Mouse (Mus musculus): ENCODE results near the gene Inpp5a. TPM values are rescaled to one million over a fixed set of nuclear protein-coding genes. Genes with fewer than 3 reads are reported as not detected.

The Inpp5a gene
- polyA plus RNA-seq, 1 experiment = 41.4 TPM

DNA sequence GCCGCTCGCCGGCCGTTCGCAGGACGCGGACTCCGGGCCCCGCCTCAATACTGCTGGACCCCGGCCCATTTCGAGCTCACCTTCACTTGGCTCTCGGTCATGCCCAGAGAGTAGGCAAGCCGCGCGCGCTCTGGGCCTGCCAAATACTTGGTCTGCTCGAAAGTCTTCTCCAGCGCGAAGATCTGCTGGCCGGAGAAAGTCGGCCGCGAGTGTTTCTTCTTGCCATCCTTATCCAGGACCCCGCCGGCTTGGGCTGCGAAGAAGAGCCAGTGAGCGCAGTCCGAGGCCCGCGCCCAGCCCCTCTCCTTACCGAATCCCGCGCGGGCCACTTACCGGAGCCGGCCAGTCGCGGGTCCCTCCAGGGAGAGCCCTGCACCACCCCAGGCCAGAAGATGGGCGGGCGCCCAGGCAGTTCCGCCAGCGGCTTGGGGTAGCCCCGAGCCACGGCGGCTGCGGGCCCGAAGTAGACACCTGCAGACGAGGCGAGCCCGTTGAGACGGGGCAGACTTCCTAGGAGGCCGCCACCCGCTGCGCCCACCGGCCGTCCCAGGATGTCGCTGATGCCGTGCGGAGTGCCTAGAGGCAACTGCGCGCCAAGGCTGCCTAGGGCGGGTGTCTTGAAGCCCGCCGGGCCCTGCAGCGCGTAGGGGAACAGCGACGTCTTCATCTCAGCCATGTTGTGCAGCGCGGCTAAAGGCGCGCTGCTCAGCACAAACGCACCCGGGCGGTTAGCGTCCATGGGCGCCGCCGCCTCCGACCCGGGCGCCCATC lies 193.1 kb downstream of the Inpp5a start:
- Histone ChIP-seq H3K27me3 (ENCODE audit: control insufficient read depth, insufficient read depth, low read length) (peaks cover 2% of the 10 kb centered on the region; the same call in 1 of the 2 replicates), H3K36me3 (ENCODE audit: control insufficient read depth, insufficient read depth, low read length) (no peaks in the 10 kb centered on the region), H3K4me3 (ENCODE audit: control insufficient read depth, low read depth, low read length) (peak overlapping the region; percentile 85), H3K27ac (ENCODE audit: control insufficient read depth, insufficient read depth, low read depth, low read length) (no peak overlapping the region), H3K4me1 (ENCODE audit: control insufficient read depth, insufficient read depth, low read length) (peaks cover 40% of the 10 kb centered on the region)
- TF ChIP-seq CTCF (IDR thresholded peaks at IDR 0.05; ENCODE audit: control insufficient read depth, insufficient read depth, insufficient replicate concordance, low read depth, low read length) (no peak), POLR2A (IDR thresholded peaks at IDR 0.05; ENCODE audit: control insufficient read depth, low read depth, low read length) (no peak)

DNA sequence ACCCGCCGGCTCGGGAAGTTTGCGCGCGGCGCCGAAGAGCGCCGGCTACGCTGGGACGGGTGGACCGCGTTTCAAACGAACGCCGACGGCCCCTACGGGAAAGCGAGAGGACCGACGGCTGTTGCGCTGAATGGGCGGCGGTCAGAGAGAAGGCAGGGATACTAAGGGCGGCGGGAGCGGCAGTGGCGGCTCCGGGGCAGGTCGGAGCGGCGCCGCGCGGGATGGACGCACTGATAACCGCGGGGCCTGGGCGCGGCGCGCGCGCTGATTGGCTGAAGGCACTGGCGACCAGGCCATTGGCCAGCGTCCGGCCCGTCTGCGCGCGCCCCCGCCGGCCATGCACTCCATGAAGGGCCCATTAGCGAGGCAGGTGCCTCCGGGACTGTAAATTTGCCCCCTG lies 193.7 kb downstream of the Inpp5a start, which contains the start of gene Nkx6-2:
Gene Nkx6-2 (minus strand): TSS at position 203 of the 400 bp plus-strand sequence.
- Histone ChIP-seq H3K27ac (ENCODE audit: control insufficient read depth, insufficient read depth, low read depth, low read length) (no peak within 1 kb of the TSS), H3K27me3 (ENCODE audit: control insufficient read depth, insufficient read depth, low read length) (peaks cover 2% of the 10 kb centered on the region; the same call in 1 of the 2 replicates), H3K4me1 (ENCODE audit: control insufficient read depth, insufficient read depth, low read length) (peaks cover 40% of the 10 kb centered on the region), H3K36me3 (ENCODE audit: control insufficient read depth, insufficient read depth, low read length) (no peaks in the 10 kb centered on the region), H3K4me3 (ENCODE audit: control insufficient read depth, low read depth, low read length) (peak within 1 kb of the TSS; percentile 85)
- 0 out of 2 replicates have a peak, but pooled peaks have one; percentile 33 for TF ChIP-seq POLR2A (IDR thresholded peaks at IDR 0.05; ENCODE audit: control insufficient read depth, low read depth, low read length)
- TF ChIP-seq CTCF (IDR thresholded peaks at IDR 0.05; ENCODE audit: control insufficient read depth, insufficient read depth, insufficient replicate concordance, low read depth, low read length) = no peak

DNA sequence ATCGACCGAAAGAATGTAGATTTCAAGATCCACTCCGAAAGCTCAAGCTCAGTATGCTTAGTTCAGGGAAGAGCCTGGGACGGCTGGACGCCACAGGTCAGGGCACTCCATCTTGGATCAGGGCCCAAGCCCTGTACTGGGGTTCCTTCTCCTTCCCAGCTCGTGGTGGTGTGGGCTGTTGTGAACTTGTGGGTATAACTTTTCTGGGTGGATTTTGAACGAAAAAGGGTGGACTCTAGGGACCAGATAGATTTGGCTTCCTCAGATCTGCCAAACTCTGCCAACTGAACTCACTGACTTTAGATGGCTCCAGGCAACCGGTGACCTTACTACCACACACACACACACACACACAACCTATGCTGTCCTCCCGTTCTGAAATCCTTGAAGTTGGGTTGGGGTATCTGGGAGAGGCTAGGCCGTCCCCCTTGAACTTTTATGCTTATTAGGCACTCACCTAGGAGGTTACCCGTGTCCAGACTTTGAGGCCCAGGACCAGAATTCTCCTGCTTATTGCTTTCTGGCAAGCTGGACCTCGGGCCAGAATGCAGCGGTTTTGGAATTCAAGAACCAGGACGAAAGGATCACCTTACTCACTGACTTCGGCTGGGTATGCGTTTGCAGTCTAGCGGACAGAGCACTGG lies 194.3 kb downstream of the Inpp5a start:
- no peaks in the 10 kb centered on the region for H3K36me3 ChIP-seq (ENCODE audit: control insufficient read depth, insufficient read depth, low read length)
- peaks cover 40% of the 10 kb centered on the region for H3K4me1 ChIP-seq (ENCODE audit: control insufficient read depth, insufficient read depth, low read length)
- no peak for TF ChIP-seq POLR2A (IDR thresholded peaks at IDR 0.05; ENCODE audit: control insufficient read depth, low read depth, low read length)
- no peak for TF ChIP-seq CTCF (IDR thresholded peaks at IDR 0.05; ENCODE audit: control insufficient read depth, insufficient read depth, insufficient replicate concordance, low read depth, low read length)
- peak overlapping the region; percentile 85 for H3K4me3 ChIP-seq (ENCODE audit: control insufficient read depth, low read depth, low read length)
- no peak overlapping the region for H3K27ac ChIP-seq (ENCODE audit: control insufficient read depth, insufficient read depth, low read depth, low read length)
- peaks cover 2% of the 10 kb centered on the region; the same call in 1 of the 2 replicates for H3K27me3 ChIP-seq (ENCODE audit: control insufficient read depth, insufficient read depth, low read length)

DNA sequence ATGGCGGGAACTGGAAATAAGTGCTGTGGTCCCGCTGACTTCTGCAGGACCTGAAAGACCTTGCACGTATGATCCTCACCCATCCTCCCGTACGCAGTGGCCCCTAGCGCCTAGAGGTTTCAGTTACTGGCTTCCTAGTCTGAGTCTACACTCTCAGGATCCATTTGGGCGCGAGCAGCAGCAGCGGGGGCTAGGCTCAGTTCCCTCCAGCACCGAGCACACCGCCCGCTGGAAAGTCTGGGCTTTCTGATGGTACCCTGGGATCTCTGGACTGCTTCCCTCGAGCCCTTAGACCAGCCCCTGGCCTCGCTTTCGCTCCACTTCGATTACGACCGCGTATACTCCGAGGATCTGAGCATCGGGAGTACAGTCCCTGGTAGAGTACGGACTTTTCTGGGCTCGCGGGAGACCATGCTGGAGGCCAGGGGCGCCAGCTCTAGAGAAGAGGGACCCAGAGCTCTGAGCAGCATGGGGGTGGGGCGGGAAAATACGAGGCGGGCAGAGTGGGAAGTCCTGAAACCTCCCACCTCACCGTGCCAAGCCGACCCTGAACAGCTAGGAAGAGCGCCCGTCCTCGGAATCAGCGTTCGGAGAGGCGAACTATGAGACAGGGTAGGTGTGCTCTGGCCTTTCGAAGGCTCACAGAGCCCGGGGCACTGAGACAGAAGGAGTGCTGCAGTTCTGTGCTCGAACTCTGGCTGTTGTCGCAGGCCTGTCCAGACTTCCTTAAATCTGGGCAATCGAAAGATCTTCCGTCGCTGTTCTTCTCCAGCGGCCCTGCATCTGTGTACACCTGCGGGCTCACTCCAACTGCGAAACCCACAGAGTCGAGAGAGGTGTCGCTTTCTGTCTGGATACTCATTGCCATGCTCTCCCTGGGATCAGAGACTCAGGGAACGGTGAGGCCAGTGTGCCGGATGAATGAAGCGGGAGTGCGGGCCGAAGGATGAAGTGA lies 195.6 kb downstream of the Inpp5a start:
- TF ChIP-seq CTCF (IDR thresholded peaks at IDR 0.05; ENCODE audit: control insufficient read depth, insufficient read depth, insufficient replicate concordance, low read depth, low read length) = no peak
- no peak for TF ChIP-seq POLR2A (IDR thresholded peaks at IDR 0.05; ENCODE audit: control insufficient read depth, low read depth, low read length)
- H3K27ac ChIP-seq (ENCODE audit: control insufficient read depth, insufficient read depth, low read depth, low read length) = no peak overlapping the region
- H3K4me3 ChIP-seq (ENCODE audit: control insufficient read depth, low read depth, low read length) = peak overlapping the region; percentile 31
- H3K36me3 ChIP-seq (ENCODE audit: control insufficient read depth, insufficient read depth, low read length) = no peaks in the 10 kb centered on the region
- H3K27me3 ChIP-seq (ENCODE audit: control insufficient read depth, insufficient read depth, low read length) = peaks cover 2% of the 10 kb centered on the region; the same call in 1 of the 2 replicates
- peaks cover 40% of the 10 kb centered on the region for H3K4me1 ChIP-seq (ENCODE audit: control insufficient read depth, insufficient read depth, low read length)

DNA sequence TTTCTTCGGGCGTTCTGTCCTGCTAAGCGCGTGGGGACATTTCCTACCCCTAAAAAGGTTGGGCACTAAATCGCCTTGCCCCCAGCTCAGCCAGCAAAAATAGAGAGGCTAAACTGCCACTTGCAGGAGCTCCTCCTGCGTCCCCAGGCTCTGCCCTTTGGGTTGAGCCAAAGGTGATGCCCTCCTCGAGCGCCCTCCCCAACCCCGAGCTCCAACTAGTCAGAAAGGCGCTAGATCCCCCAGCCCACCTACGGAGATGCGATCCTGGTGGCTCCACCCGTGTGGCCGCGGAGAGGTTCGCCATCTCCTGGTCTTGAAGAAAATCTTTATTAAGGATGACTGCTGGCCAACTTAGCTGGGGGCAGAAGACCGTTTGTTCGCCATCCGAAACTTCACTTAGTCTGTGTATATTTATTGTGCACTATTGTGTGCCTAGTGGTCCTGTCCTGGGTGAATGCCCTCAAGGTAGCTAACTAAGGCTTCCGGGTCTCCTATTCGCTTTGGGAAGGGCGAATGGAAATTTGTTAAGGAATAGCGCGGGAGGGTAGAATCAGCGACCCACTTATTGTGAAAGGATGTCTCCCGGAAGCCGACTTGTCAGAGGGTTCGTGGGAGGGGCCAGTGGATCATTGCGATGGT lies 196.4 kb downstream of the Inpp5a start:
- no peak overlapping the region; the same call in 1 of the 2 replicates for H3K4me3 ChIP-seq (ENCODE audit: control insufficient read depth, low read depth, low read length)
- peaks cover 2% of the 10 kb centered on the region; the same call in 1 of the 2 replicates for H3K27me3 ChIP-seq (ENCODE audit: control insufficient read depth, insufficient read depth, low read length)

DNA sequence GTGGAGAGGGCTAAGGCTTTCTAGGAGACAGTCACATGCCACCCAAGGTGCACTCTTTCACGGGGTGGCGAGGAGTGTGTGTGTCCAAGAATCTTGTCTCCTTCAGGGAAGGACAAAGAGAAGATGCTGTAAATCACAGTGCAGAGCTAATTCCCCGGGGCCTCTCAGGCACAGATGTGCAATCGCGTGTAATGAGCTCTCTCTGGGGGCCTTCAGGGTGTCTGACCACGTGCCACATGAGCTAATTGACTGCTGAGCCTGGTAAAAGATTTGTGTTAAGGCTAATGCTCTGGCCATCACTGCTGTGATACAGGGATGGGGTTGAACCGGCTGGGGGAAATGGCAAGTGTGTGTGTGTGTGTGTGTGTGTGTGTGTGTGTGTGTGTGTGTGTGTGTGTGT lies 199.0 kb downstream of the Inpp5a start:
- Histone ChIP-seq H3K36me3 (ENCODE audit: control insufficient read depth, insufficient read depth, low read length) (no peaks in the 10 kb centered on the region), H3K4me3 (ENCODE audit: control insufficient read depth, low read depth, low read length) (no peak overlapping the region), H3K4me1 (ENCODE audit: control insufficient read depth, insufficient read depth, low read length) (peaks cover 24% of the 10 kb centered on the region), H3K27me3 (ENCODE audit: control insufficient read depth, insufficient read depth, low read length) (peaks cover 2% of the 10 kb centered on the region; the same call in 1 of the 2 replicates), H3K27ac (ENCODE audit: control insufficient read depth, insufficient read depth, low read depth, low read length) (no peak overlapping the region)
- TF ChIP-seq POLR2A (IDR thresholded peaks at IDR 0.05; ENCODE audit: control insufficient read depth, low read depth, low read length) (no peak), CTCF (IDR thresholded peaks at IDR 0.05; ENCODE audit: control insufficient read depth, insufficient read depth, insufficient replicate concordance, low read depth, low read length) (no peak)

More for the DNA sequence above, 196.4 kb downstream of the Inpp5a start:
- peaks cover 40% of the 10 kb centered on the region for H3K4me1 ChIP-seq (ENCODE audit: control insufficient read depth, insufficient read depth, low read length)
- no peaks in the 10 kb centered on the region for H3K36me3 ChIP-seq (ENCODE audit: control insufficient read depth, insufficient read depth, low read length)
- no peak overlapping the region for H3K27ac ChIP-seq (ENCODE audit: control insufficient read depth, insufficient read depth, low read depth, low read length)
- TF ChIP-seq POLR2A (IDR thresholded peaks at IDR 0.05; ENCODE audit: control insufficient read depth, low read depth, low read length) (no peak), CTCF (IDR thresholded peaks at IDR 0.05; ENCODE audit: control insufficient read depth, insufficient read depth, insufficient replicate concordance, low read depth, low read length) (no peak)
